Mouse (Mus musculus): ENCODE results near the gene Olfr71. TPM values are rescaled to one million over a fixed set of nuclear protein-coding genes. Genes with fewer than 3 reads are reported as not detected.

Olfr71 gene
- polyA plus RNA-seq, 1 experiment from 2014 or later, result not detected

GRCm38 (mm10) chr4:43696561-43696960 is 13.5 kb downstream of the Olfr71 start:
- Histone ChIP-seq H3K27ac (ENCODE audit: low read depth, low read length) (no peak overlapping the region), H3K4me1 (replicated peaks; ENCODE audit: control insufficient read depth, insufficient read depth, low read length) (peaks cover 22% of the 10 kb centered on the region), H3K36me3 (ENCODE audit: control insufficient read depth, insufficient read depth, low read length) (no peaks in the 10 kb centered on the region), H3K4me2 (no peak overlapping the region), H3K4me3 (ENCODE audit: low read depth, low read length) (no peak overlapping the region), H3K9ac (ENCODE audit: low read depth, low read length) (no peak overlapping the region), H3K27me3 (replicated peaks; ENCODE audit: control insufficient read depth, insufficient read depth, low read length) (peaks cover 2% of the 10 kb centered on the region; the same call in 1 of the 2 replicates), H3K9me3 (ENCODE audit: control insufficient read depth, low read length) (no peaks in the 10 kb centered on the region)
- 90% methylated on average over 13 of the region's 13 CpGs for WGBS
- DNase-seq (ENCODE audit: low spot score), result no peak
- ATAC-seq (replicated peaks; ENCODE audit: low FRiP score), result no peak

- no peak overlapping the region for H3K27ac ChIP-seq (ENCODE audit: low read depth, low read length)
- no peak for DNase-seq (ENCODE audit: low spot score)
- peaks cover 2% of the 10 kb centered on the region; the same call in 1 of the 2 replicates for H3K27me3 ChIP-seq (replicated peaks; ENCODE audit: control insufficient read depth, insufficient read depth, low read length)
- no peaks in the 10 kb centered on the region for H3K36me3 ChIP-seq (ENCODE audit: control insufficient read depth, insufficient read depth, low read length)
- H3K9me3 ChIP-seq (ENCODE audit: control insufficient read depth, low read length), result no peaks in the 10 kb centered on the region
- H3K4me3 ChIP-seq (ENCODE audit: low read depth, low read length), result no peak overlapping the region
- H3K4me1 ChIP-seq (replicated peaks; ENCODE audit: control insufficient read depth, insufficient read depth, low read length), result peaks cover 22% of the 10 kb centered on the region
- peak; percentile 56; the same call in 1 of the 2 replicates for ATAC-seq (replicated peaks; ENCODE audit: low FRiP score)
- H3K4me2 ChIP-seq, result no peak overlapping the region
- 32% methylated on average over 9 of the region's 9 CpGs for WGBS
- no peak overlapping the region for H3K9ac ChIP-seq (ENCODE audit: low read depth, low read length)
These were observed 14.8 kb downstream of the Olfr71 start for GRCm38 (mm10) chr4:43695249-43695671.

GRCm38 (mm10) chr4:43694439-43695248 is 15.4 kb downstream of the Olfr71 start:
- no peak overlapping the region for H3K27ac ChIP-seq (ENCODE audit: low read depth, low read length)
- ATAC-seq (replicated peaks; ENCODE audit: low FRiP score) (peak; percentile 61), DNase-seq (ENCODE audit: low spot score) (no peak)
- peaks cover 22% of the 10 kb centered on the region for H3K4me1 ChIP-seq (replicated peaks; ENCODE audit: control insufficient read depth, insufficient read depth, low read length)
- no peaks in the 10 kb centered on the region for H3K9me3 ChIP-seq (ENCODE audit: control insufficient read depth, low read length)
- H3K4me2 ChIP-seq, result no peak overlapping the region
- H3K27me3 ChIP-seq (replicated peaks; ENCODE audit: control insufficient read depth, insufficient read depth, low read length), result peaks cover 2% of the 10 kb centered on the region; the same call in 1 of the 2 replicates
- H3K36me3 ChIP-seq (ENCODE audit: control insufficient read depth, insufficient read depth, low read length), result no peaks in the 10 kb centered on the region
- WGBS, result 50% methylated on average over 1 of the region's 1 CpGs
- H3K4me3 ChIP-seq (ENCODE audit: low read depth, low read length), result no peak overlapping the region
- H3K9ac ChIP-seq (ENCODE audit: low read depth, low read length), result no peak overlapping the region

GRCm38 (mm10) chr4:43693806-43694241 is 16.2 kb downstream of the Olfr71 start:
- ATAC-seq (replicated peaks; ENCODE audit: low FRiP score), result peak; percentile 54; the same call in 1 of the 2 replicates
- H3K27ac ChIP-seq (ENCODE audit: low read depth, low read length), result no peak overlapping the region
- WGBS, result 29% methylated on average over 5 of the region's 5 CpGs

GRCm38 (mm10) chr4:43691026-43691425 is 19.0 kb downstream of the Olfr71 start:
- DNase-seq (ENCODE audit: low spot score), result no peak

More at GRCm38 (mm10) chr4:43693806-43694241, 16.2 kb downstream of the Olfr71 start:
- no peaks in the 10 kb centered on the region for H3K9me3 ChIP-seq (ENCODE audit: control insufficient read depth, low read length)
- no peak for DNase-seq (ENCODE audit: low spot score)
- H3K9ac ChIP-seq (ENCODE audit: low read depth, low read length), result no peak overlapping the region
- H3K4me2 ChIP-seq, result no peak overlapping the region
- H3K36me3 ChIP-seq (ENCODE audit: control insufficient read depth, insufficient read depth, low read length), result no peaks in the 10 kb centered on the region
- H3K4me3 ChIP-seq (ENCODE audit: low read depth, low read length), result no peak overlapping the region
- H3K27me3 ChIP-seq (replicated peaks; ENCODE audit: control insufficient read depth, insufficient read depth, low read length), result peaks cover 2% of the 10 kb centered on the region; the same call in 1 of the 2 replicates
- peaks cover 22% of the 10 kb centered on the region for H3K4me1 ChIP-seq (replicated peaks; ENCODE audit: control insufficient read depth, insufficient read depth, low read length)

GRCm38 (mm10) chr4:43690021-43690420 is 20.0 kb downstream of the Olfr71 start:
- Histone ChIP-seq H3K4me3 (ENCODE audit: low read depth, low read length) (no peak overlapping the region), H3K27me3 (replicated peaks; ENCODE audit: control insufficient read depth, insufficient read depth, low read length) (no peaks in the 10 kb centered on the region), H3K4me1 (replicated peaks; ENCODE audit: control insufficient read depth, insufficient read depth, low read length) (peaks cover 14% of the 10 kb centered on the region), H3K27ac (ENCODE audit: low read depth, low read length) (no peak overlapping the region), H3K9me3 (ENCODE audit: control insufficient read depth, low read length) (no peaks in the 10 kb centered on the region), H3K36me3 (ENCODE audit: control insufficient read depth, insufficient read depth, low read length) (no peaks in the 10 kb centered on the region), H3K4me2 (no peak overlapping the region), H3K9ac (ENCODE audit: low read depth, low read length) (no peak overlapping the region)
- WGBS, result 90% methylated on average over 17 of the region's 17 CpGs
- ATAC-seq (replicated peaks; ENCODE audit: low FRiP score), result no peak
- DNase-seq (ENCODE audit: low spot score), result no peak

More at GRCm38 (mm10) chr4:43691026-43691425, 19.0 kb downstream of the Olfr71 start:
- no peak for ATAC-seq (replicated peaks; ENCODE audit: low FRiP score)
- Histone ChIP-seq H3K4me1 (replicated peaks; ENCODE audit: control insufficient read depth, insufficient read depth, low read length) (peaks cover 22% of the 10 kb centered on the region), H3K9ac (ENCODE audit: low read depth, low read length) (no peak overlapping the region), H3K4me3 (ENCODE audit: low read depth, low read length) (no peak overlapping the region), H3K27ac (ENCODE audit: low read depth, low read length) (no peak overlapping the region), H3K9me3 (ENCODE audit: control insufficient read depth, low read length) (no peaks in the 10 kb centered on the region), H3K36me3 (ENCODE audit: control insufficient read depth, insufficient read depth, low read length) (no peaks in the 10 kb centered on the region), H3K4me2 (no peak overlapping the region), H3K27me3 (replicated peaks; ENCODE audit: control insufficient read depth, insufficient read depth, low read length) (no peaks in the 10 kb centered on the region)
- WGBS, result 73% methylated on average over 5 of the region's 5 CpGs

- no peak for DNase-seq (ENCODE audit: low spot score)
- H3K36me3 ChIP-seq (ENCODE audit: control insufficient read depth, insufficient read depth, low read length), result no peaks in the 10 kb centered on the region
- 79% methylated on average over 7 of the region's 7 CpGs for WGBS
- H3K9me3 ChIP-seq (ENCODE audit: control insufficient read depth, low read length), result no peaks in the 10 kb centered on the region
- no peaks in the 10 kb centered on the region for H3K4me1 ChIP-seq (replicated peaks; ENCODE audit: control insufficient read depth, insufficient read depth, low read length)
- H3K27ac ChIP-seq (ENCODE audit: low read depth, low read length), result no peak overlapping the region
- no peak for ATAC-seq (replicated peaks; ENCODE audit: low FRiP score)
- H3K4me2 ChIP-seq, result no peak overlapping the region
- no peak overlapping the region for H3K9ac ChIP-seq (ENCODE audit: low read depth, low read length)
- no peak overlapping the region for H3K4me3 ChIP-seq (ENCODE audit: low read depth, low read length)
- no peaks in the 10 kb centered on the region for H3K27me3 ChIP-seq (replicated peaks; ENCODE audit: control insufficient read depth, insufficient read depth, low read length)
These were observed 30.5 kb downstream of the Olfr71 start for GRCm38 (mm10) chr4:43679416-43680043.

- Histone ChIP-seq H3K27ac (ENCODE audit: low read depth, low read length) (no peak overlapping the region), H3K36me3 (ENCODE audit: control insufficient read depth, insufficient read depth, low read length) (no peaks in the 10 kb centered on the region), H3K9ac (ENCODE audit: low read depth, low read length) (no peak overlapping the region), H3K9me3 (ENCODE audit: control insufficient read depth, low read length) (no peaks in the 10 kb centered on the region), H3K4me2 (no peak overlapping the region), H3K4me3 (ENCODE audit: low read depth, low read length) (no peak overlapping the region), H3K27me3 (replicated peaks; ENCODE audit: control insufficient read depth, insufficient read depth, low read length) (no peaks in the 10 kb centered on the region), H3K4me1 (replicated peaks; ENCODE audit: control insufficient read depth, insufficient read depth, low read length) (no peaks in the 10 kb centered on the region)
- no peak for DNase-seq (ENCODE audit: low spot score)
- 88% methylated on average over 6 of the region's 6 CpGs for WGBS
- no peak for ATAC-seq (replicated peaks; ENCODE audit: low FRiP score)
These were observed 31.5 kb downstream of the Olfr71 start for GRCm38 (mm10) chr4:43678541-43678940.

All from liver, embryonic 11.5 days (tissue).